Mouse (Mus musculus): Measurements from ENCODE around the gene Gpr161.

DNA sequence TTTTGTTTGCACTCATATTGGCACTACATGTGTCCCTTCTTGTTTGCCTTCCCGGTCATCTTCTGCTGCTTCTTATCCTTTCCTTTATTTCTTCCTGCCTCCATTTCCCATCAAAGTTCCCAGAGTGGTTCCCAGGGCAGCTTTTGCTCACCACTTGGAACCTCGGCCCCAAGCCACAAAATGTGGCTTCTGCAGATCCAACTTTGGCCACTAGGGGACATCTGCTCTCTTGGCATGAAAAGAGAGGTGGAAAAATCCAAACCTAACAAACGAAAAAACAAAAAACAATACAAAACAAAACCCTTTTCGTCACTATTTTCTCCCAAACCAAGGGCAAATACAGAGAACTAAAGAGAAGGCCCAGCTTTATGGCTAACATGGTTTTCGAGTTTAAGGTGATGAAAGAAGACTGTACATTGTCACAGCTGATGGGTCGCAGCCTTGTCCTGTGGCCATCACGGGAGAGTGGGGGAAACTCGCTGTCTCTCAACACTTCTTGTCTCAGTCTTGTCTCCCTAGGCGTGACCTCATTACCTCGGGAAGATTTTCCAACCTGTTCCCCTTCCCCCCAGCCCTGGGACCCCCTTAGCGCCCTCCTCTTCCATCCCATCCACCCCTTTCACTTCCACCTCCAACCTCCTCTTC lies 43.4 kb upstream of the Gpr161 start:
- TF ChIP-seq CTCF (IDR thresholded peaks at IDR 0.05; ENCODE audit: borderline replicate concordance, control insufficient read depth, extremely low read depth, insufficient read depth, low read length, poor library complexity) (peak; percentile 35; the same call in 1 of the 2 replicates), POLR2A (IDR thresholded peaks at IDR 0.05; ENCODE audit: control insufficient read depth, extremely low read depth, insufficient read depth, low read length, poor library complexity) (no peak)
